Mouse (Mus musculus): ENCODE results near the gene Rce1. TPM values are rescaled to one million over a fixed set of nuclear protein-coding genes. Genes with fewer than 3 reads are reported as not detected.
"Not testable (repeated sequence)": the region's sequence is repeated elsewhere in the genome, so short reads cannot be mapped to it uniquely, and the experiment has no call there.

The Rce1 gene
- total RNA-seq, 1 experiment from 2014 or later = 27.2 TPM

DNA sequence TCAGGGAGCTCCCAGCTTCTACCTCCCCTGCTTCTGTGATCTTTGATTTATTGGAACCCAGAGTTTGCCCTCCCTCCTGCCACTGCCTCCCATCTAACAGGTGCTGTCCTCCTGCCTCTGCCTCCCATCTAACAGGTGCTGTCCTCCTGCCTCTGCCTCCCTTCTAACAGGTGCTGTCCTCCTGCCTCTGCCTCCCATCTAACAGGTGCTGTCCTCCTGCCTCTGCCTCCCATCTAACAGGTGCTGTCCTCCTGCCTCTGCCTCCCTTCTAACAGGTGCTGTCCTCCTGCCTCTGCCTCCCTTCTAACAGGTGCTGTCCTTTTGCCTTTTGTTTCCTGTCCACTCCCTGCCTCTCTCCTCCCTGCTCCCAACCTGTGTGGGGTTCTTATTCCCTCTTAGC, 38.7 kb downstream of the Rce1 start:
- ATAC-seq (replicated peaks; ENCODE audit: insufficient number of reproducible peaks, low FRiP score, low TSS enrichment, poor library complexity, severe bottlenecking) = not testable (repeated sequence)

DNA sequence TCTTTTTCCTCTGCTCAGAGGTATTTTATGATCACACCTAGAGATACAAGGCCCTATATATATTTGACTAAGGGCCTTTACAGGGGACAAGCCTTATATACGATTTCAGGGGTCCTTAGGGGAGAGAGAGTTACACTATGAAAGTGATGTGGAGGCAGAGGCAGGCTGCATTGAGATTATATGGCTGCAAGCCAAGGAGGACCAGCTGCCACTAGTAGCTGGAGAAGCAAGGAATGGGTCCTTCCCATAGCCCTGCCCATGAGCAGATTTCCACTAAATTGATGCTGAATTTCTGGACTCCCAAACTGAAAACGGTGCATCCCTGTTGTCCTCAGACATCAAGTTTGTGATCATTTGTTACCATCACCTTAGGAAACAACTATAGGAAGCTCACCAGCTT, 41.6 kb downstream of the Rce1 start:
- ATAC-seq (replicated peaks; ENCODE audit: insufficient number of reproducible peaks, low FRiP score, low TSS enrichment, poor library complexity, severe bottlenecking) = no peak

DNA sequence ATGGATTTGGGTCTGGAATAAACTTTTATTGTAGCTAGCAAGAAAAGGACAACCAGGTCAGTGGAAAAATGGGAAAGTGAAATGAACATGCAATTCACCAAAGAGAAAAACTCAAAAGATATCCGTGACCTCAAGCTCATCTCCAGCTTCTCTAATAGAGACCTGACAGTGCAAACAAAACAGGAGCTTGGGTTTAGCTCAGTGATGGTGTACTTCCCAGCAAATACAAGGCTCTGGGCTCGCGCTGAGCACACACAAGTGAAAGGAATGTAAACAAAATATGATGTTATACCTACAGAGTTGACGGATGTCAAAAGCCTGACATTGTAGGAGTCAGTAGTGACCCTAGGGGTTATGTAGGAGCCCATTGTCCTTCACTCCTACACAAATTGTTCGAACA, 46.1 kb downstream of the Rce1 start:
- ATAC-seq (replicated peaks; ENCODE audit: insufficient number of reproducible peaks, low FRiP score, low TSS enrichment, poor library complexity, severe bottlenecking) = no peak

DNA sequence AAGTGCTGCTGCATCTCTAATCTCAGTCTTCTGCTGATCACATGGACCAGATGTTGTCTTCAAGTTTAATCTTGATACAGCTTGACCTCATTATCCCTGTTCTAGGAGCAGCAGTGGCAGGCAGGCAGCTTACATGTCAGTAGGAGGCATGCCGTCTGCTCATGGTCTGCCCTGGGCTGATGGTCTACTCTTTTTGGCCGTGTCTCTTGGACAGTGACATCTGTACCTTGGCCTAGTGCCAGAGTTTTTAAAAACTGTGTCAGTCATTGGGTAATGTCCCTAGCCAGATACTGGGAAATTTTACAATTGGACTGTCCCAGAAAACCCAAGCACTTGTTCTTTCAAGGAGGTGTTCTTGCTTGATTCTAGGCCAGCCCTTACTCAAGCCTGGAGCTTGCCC, 46.6 kb downstream of the Rce1 start:
- no peak for ATAC-seq (replicated peaks; ENCODE audit: insufficient number of reproducible peaks, low FRiP score, low TSS enrichment, poor library complexity, severe bottlenecking)

DNA sequence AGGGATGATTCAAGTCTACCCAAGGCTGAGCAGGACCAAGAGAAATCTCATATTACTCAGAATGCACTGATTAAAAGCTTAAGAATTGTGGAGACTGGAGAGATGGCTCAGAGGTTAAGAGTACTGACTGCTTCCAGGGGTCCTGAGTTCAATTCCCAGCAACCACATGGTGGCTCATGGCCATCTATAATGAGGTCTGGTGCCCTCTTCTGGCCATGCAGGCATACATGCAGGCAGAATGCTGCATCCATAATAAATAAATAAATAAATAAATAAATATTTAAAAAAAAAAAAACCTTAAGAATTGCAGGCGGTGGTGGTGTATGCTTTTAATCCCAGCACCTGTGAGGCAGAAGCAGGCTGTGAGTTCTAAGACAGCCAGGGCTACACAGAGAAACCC, 52.2 kb downstream of the Rce1 start:
- ATAC-seq (replicated peaks; ENCODE audit: insufficient number of reproducible peaks, low FRiP score, low TSS enrichment, poor library complexity, severe bottlenecking) = no peak

Other genes starting within 250 kb of the Rce1 start
- gene Kdm2a, start 227.4 kb downstream of the Rce1 start, total RNA-seq (2017) = 109 to 142 TPM (median 139 TPM) in 3 replicates
- not detected in 3 replicates for gene Rhod, start 186.2 kb downstream of the Rce1 start, total RNA-seq (2017)
- not detected in 3 replicates for gene Syt12, start 148.2 kb downstream of the Rce1 start, total RNA-seq (2017)
- gene 2010003K11Rik, start 127.1 kb downstream of the Rce1 start, total RNA-seq (2017) = not detected in 3 replicates
- 0.58 TPM in 1 of 3 replicates, not detected in the others for gene Pcx, start 115.2 kb downstream of the Rce1 start, total RNA-seq (2017)
- gene Lrfn4, start 10.0 kb downstream of the Rce1 start, total RNA-seq (2017) = not detected in 3 replicates
- gene Gm960, start 73.0 kb upstream of the Rce1 start, total RNA-seq (2017) = not detected in 3 replicates
- gene Sptbn2, start 85.5 kb upstream of the Rce1 start, total RNA-seq (2017) = not detected in 3 replicates
- 12.2 to 30.8 TPM (median 24.9 TPM) in 3 replicates for gene Rbm4b, start 130.9 kb upstream of the Rce1 start, total RNA-seq (2017)
- 67.3 to 110 TPM (median 84.7 TPM) in 3 replicates for gene Rbm4, start 168.3 kb upstream of the Rce1 start, total RNA-seq (2017)
- gene Gm21992, start 186.0 kb upstream of the Rce1 start, total RNA-seq (2017) = 15.1 to 25.6 TPM (median 19.0 TPM) in 3 replicates
- 6.2 to 21.3 TPM (median 6.9 TPM) in 3 replicates for gene Rbm14, start 186.0 kb upstream of the Rce1 start, total RNA-seq (2017)
- 18.7 to 42.7 TPM (median 33.6 TPM) in 3 replicates for gene Ccs, start 213.7 kb upstream of the Rce1 start, total RNA-seq (2017)
- gene Ccdc87, start 213.7 kb upstream of the Rce1 start, total RNA-seq (2017) = not detected in 3 replicates
- 0.39 TPM in 1 of 3 replicates, not detected in the others for gene Ctsf, start 229.5 kb upstream of the Rce1 start, total RNA-seq (2017)

Data from monocyte, adult 5-6 weeks (primary cell).